Mouse (Mus musculus): ENCODE results near the gene Helq. TPM values are rescaled to one million over a fixed set of nuclear protein-coding genes. Genes with fewer than 3 reads are reported as not detected.

Gene Helq
- polyA plus RNA-seq, 1 experiment from 2014 or later, result 13.1 TPM

Other genes with a start within 250 kb of the Helq start
- 7.1 and 8.2 TPM in 2 replicates for gene Plac8, start 226.4 kb downstream of the Helq start, polyA plus RNA-seq (2014; fragmentation: Nextera tagmentation; extraction: Ambion mirVana)
- gene Coq2, start 123.5 kb downstream of the Helq start, polyA plus RNA-seq (2014; fragmentation: Nextera tagmentation; extraction: Ambion mirVana), result 64.3 and 70.8 TPM in 2 replicates
- gene Hpse, start 78.9 kb downstream of the Helq start, polyA plus RNA-seq (2014; fragmentation: Nextera tagmentation; extraction: Ambion mirVana), result 1.1 and 1.7 TPM in 2 replicates
- 137 and 158 TPM in 2 replicates for gene Mrps18c, start within 50 bp of the Helq start, polyA plus RNA-seq (2014; fragmentation: Nextera tagmentation; extraction: Ambion mirVana)
- 22.2 and 33.8 TPM in 2 replicates for gene Abraxas1, start 22.4 kb upstream of the Helq start, polyA plus RNA-seq (2014; fragmentation: Nextera tagmentation; extraction: Ambion mirVana)
- 6.9 and 7.4 TPM in 2 replicates for gene Gpat3, start 47.1 kb upstream of the Helq start, polyA plus RNA-seq (2014; fragmentation: Nextera tagmentation; extraction: Ambion mirVana)

Data from heart, embryonic 11.5 days (tissue).